Mouse (Mus musculus): ENCODE results near the gene Khk. TPM values are rescaled to one million over a fixed set of nuclear protein-coding genes. Genes with fewer than 3 reads are reported as not detected.

The Khk gene
- total and polyA plus RNA-seq, 3 experiments: 20.2 to 43.4 (median 29.8) TPM

DNA sequence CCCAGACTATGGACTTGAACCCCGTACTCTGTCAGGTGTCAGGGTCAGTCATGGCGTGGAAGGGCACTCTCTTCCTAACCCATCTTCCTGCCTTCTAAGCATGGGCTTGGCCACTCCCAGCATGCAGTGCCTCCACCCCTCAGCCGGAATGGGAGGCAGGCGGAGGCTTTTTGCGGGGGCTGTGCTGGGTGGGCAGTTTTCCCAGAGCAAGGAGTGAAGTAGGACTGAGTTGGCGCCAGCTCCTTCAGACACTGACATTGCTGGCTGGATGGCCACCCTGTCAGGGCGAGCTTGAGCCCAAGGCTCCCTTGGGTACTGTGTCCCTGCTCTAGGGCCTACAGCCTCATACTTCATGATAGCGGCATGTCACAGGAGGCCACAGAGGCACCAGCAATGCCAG, 47.2 kb downstream of the Khk start, which contains the start of gene Tcf23:
Gene Tcf23, plus strand, starts transcription at position 247 of the 400 bp plus-strand sequence.
- H3K4me1 ChIP-seq (ENCODE audit: insufficient read depth, low read depth, low read length): no peaks in the 10 kb centered on the region
- no peaks in the 10 kb centered on the region for H3K36me3 ChIP-seq (replicated peaks)
- no peaks in the 10 kb centered on the region for H3K9me3 ChIP-seq (replicated peaks)
- DNase-seq (ENCODE audit: low spot score) (no peak), ATAC-seq (ENCODE audit: extremely low read depth, insufficient number of reproducible peaks, low FRiP score, poor library complexity, severe bottlenecking) (no peak)
- peaks cover 58% of the 10 kb centered on the region for H3K27me3 ChIP-seq (ENCODE audit: insufficient read depth, low read length)
- no peak for TF ChIP-seq GATA1 (IDR thresholded peaks at IDR 0.05; ENCODE audit: borderline replicate concordance, low read length)
- TF ChIP-seq TAL1 (conservative IDR thresholded peaks at IDR 0.05; ENCODE audit: low read depth, low read length): no peak
- no peak for TF ChIP-seq POLR2AphosphoS5 (IDR thresholded peaks at IDR 0.05; ENCODE audit: insufficient replicate concordance, low read depth, low read length)
- no peak for TF ChIP-seq CTCF (IDR thresholded peaks at IDR 0.05; ENCODE audit: low read depth, low read length)
- TF ChIP-seq GATA2 (IDR thresholded peaks at IDR 0.05; ENCODE audit: borderline replicate concordance, low read depth, low read length): no peak
- no peak within 1 kb of the TSS for H3K4me3 ChIP-seq (ENCODE audit: low read depth, low read length)

DNA sequence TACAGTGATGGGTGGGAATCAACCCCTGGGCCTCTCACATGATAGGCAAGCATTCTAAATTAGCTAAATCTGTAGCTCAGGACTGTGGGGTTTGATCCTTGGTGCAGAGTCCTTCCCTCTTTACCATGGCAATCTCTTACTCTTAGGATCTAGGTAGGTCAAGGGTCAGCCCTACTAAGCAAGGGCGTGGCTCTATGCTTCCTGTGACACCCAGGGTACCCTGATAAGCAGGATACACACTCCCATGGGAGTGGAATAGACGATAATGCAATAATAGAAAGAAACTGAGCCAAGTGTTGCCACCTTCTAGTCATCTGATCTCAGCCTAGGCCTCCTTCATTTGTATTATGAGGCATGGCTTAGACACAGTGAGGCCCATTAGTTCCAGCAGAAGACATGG, 48.2 kb downstream of the Khk start:
- DNase-seq (ENCODE audit: low spot score) (no peak), ATAC-seq (ENCODE audit: extremely low read depth, insufficient number of reproducible peaks, low FRiP score, poor library complexity, severe bottlenecking) (no peak)
- no peaks in the 10 kb centered on the region for H3K36me3 ChIP-seq (replicated peaks)
- peaks cover 57% of the 10 kb centered on the region for H3K27me3 ChIP-seq (ENCODE audit: insufficient read depth, low read length)
- TF ChIP-seq GATA1 (IDR thresholded peaks at IDR 0.05; ENCODE audit: borderline replicate concordance, low read length) (no peak), GATA2 (IDR thresholded peaks at IDR 0.05; ENCODE audit: borderline replicate concordance, low read depth, low read length) (no peak), CTCF (IDR thresholded peaks at IDR 0.05; ENCODE audit: low read depth, low read length) (no peak), TAL1 (conservative IDR thresholded peaks at IDR 0.05; ENCODE audit: low read depth, low read length) (no peak), POLR2AphosphoS5 (IDR thresholded peaks at IDR 0.05; ENCODE audit: insufficient replicate concordance, low read depth, low read length) (no peak)
- H3K9me3 ChIP-seq (replicated peaks): no peaks in the 10 kb centered on the region
- H3K4me1 ChIP-seq (ENCODE audit: insufficient read depth, low read depth, low read length): no peaks in the 10 kb centered on the region
- no peak overlapping the region for H3K4me3 ChIP-seq (ENCODE audit: low read depth, low read length)

DNA sequence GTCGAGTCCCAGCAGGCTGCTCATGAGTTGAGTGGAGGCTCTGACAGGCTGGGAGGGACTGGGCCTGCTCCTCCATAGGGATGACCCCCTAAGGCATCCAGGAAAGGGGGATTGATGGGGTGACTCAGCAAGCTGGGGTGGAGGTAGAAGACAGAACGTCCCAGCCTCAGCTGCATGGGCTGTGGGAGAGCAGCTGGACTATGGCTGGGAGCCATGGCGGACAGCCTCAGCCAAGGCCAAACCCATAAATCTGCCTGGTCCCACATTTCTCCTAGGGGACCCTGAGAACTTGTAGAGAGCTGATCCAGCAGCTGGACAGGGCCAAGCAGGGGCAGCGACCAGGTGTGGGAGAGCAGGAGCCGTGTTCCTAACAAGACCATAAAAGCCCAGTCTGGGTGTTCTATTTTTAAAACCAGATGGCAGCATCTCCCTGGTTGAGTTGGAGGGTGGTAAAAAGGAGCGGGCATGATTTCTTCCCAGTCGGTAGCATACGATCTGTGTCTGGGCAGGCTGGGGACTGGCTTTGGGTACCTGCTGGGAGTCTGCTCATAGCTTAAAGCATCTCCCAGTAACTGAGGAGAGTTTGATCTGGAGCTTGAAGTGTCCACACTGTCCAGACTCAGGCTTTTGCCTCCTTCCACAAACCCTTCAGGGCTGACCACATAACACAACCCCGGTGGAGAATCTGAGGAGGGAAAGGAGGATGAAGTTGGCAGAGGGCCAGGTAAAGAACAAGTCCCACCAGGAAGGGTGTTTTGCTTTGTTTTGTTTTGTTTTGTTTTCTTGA, 53.8 kb downstream of the Khk start:
- peaks cover 35% of the 10 kb centered on the region for H3K27me3 ChIP-seq (ENCODE audit: insufficient read depth, low read length)
- no peaks in the 10 kb centered on the region for H3K9me3 ChIP-seq (replicated peaks)
- no peaks in the 10 kb centered on the region for H3K36me3 ChIP-seq (replicated peaks)
- H3K4me1 ChIP-seq (ENCODE audit: insufficient read depth, low read depth, low read length): no peaks in the 10 kb centered on the region
- H3K4me3 ChIP-seq (ENCODE audit: low read depth, low read length): no peak overlapping the region
- TF ChIP-seq GATA2 (IDR thresholded peaks at IDR 0.05; ENCODE audit: borderline replicate concordance, low read depth, low read length): no peak
- no peak for TF ChIP-seq GATA1 (IDR thresholded peaks at IDR 0.05; ENCODE audit: borderline replicate concordance, low read length)
- no peak for TF ChIP-seq CTCF (IDR thresholded peaks at IDR 0.05; ENCODE audit: low read depth, low read length)
- no peak for TF ChIP-seq TAL1 (conservative IDR thresholded peaks at IDR 0.05; ENCODE audit: low read depth, low read length)
- no peak for TF ChIP-seq POLR2AphosphoS5 (IDR thresholded peaks at IDR 0.05; ENCODE audit: insufficient replicate concordance, low read depth, low read length)
- ATAC-seq (ENCODE audit: extremely low read depth, insufficient number of reproducible peaks, low FRiP score, poor library complexity, severe bottlenecking): no peak
- DNase-seq (ENCODE audit: low spot score): no peak

Other genes starting within 250 kb of the Khk start
- gene Dpysl5, start 209.9 kb upstream of the Khk start, total RNA-seq (2014; fragmentation: Nextera tagmentation): not detected in 2 replicates
- gene Dpysl5, start 209.9 kb upstream of the Khk start, total RNA-seq (2017): under 0.01 and 0.49 TPM in 2 replicates
- gene Dpysl5, start 209.9 kb upstream of the Khk start, polyA plus RNA-seq (2012): not detected in 2 replicates
- not detected in 2 replicates for gene Mapre3, start 106.8 kb upstream of the Khk start, total RNA-seq (2014; fragmentation: Nextera tagmentation)
- 0.12 and 0.27 TPM in 2 replicates for gene Mapre3, start 106.8 kb upstream of the Khk start, total RNA-seq (2017)
- not detected in 2 replicates for gene Mapre3, start 106.8 kb upstream of the Khk start, polyA plus RNA-seq (2012)
- gene Tmem214, start 53.4 kb upstream of the Khk start, total RNA-seq (2014; fragmentation: Nextera tagmentation): 17.9 and 36.0 TPM in 2 replicates
- gene Tmem214, start 53.4 kb upstream of the Khk start, total RNA-seq (2017): 19.2 and 19.6 TPM in 2 replicates
- gene Tmem214, start 53.4 kb upstream of the Khk start, polyA plus RNA-seq (2012): 21.5 and 26.7 TPM in 2 replicates
- 31.2 and 48.5 TPM in 2 replicates for gene Agbl5, start 32.7 kb upstream of the Khk start, total RNA-seq (2014; fragmentation: Nextera tagmentation)
- 9.9 and 13.0 TPM in 2 replicates for gene Agbl5, start 32.7 kb upstream of the Khk start, total RNA-seq (2017)
- 65.8 and 85.9 TPM in 2 replicates for gene Agbl5, start 32.7 kb upstream of the Khk start, polyA plus RNA-seq (2012)
- gene Ost4, start 13.6 kb upstream of the Khk start, total RNA-seq (2014; fragmentation: Nextera tagmentation): 309 and 472 TPM in 2 replicates
- 346 and 348 TPM in 2 replicates for gene Ost4, start 13.6 kb upstream of the Khk start, total RNA-seq (2017)
- 70.6 and 80.1 TPM in 2 replicates for gene Ost4, start 13.6 kb upstream of the Khk start, polyA plus RNA-seq (2012)
- gene Emilin1, start 8.0 kb upstream of the Khk start, total RNA-seq (2014; fragmentation: Nextera tagmentation): 0.38 TPM in 1 of 2 replicates, not detected in the other
- gene Emilin1, start 8.0 kb upstream of the Khk start, total RNA-seq (2017): 1.0 and 2.6 TPM in 2 replicates
- 1.2 and 1.3 TPM in 2 replicates for gene Emilin1, start 8.0 kb upstream of the Khk start, polyA plus RNA-seq (2012)
- not detected in 2 replicates for gene Cgref1, start 24.2 kb downstream of the Khk start, total RNA-seq (2014; fragmentation: Nextera tagmentation)
- gene Cgref1, start 24.2 kb downstream of the Khk start, total RNA-seq (2017): 0.33 TPM in 1 of 2 replicates, not detected in the other
- gene Cgref1, start 24.2 kb downstream of the Khk start, polyA plus RNA-seq (2012): not detected in 2 replicates
- 50.3 and 82.7 TPM in 2 replicates for gene Preb, start 38.9 kb downstream of the Khk start, total RNA-seq (2014; fragmentation: Nextera tagmentation)
- gene Preb, start 38.9 kb downstream of the Khk start, total RNA-seq (2017): 35.4 and 42.5 TPM in 2 replicates
- 48.9 and 74.7 TPM in 2 replicates for gene Preb, start 38.9 kb downstream of the Khk start, polyA plus RNA-seq (2012)
- gene Tcf23, start 47.2 kb downstream of the Khk start, total RNA-seq (2014; fragmentation: Nextera tagmentation): not detected in 2 replicates
- 0.12 TPM in 1 of 2 replicates, not detected in the other for gene Tcf23, start 47.2 kb downstream of the Khk start, total RNA-seq (2017)
- not detected in 2 replicates for gene Tcf23, start 47.2 kb downstream of the Khk start, polyA plus RNA-seq (2012)
- gene Atraid, start 126.9 kb downstream of the Khk start, total RNA-seq (2014; fragmentation: Nextera tagmentation): 81.9 and 89.6 TPM in 2 replicates
- gene Atraid, start 126.9 kb downstream of the Khk start, total RNA-seq (2017): 50.0 and 54.0 TPM in 2 replicates
- 11.6 and 15.6 TPM in 2 replicates for gene Atraid, start 126.9 kb downstream of the Khk start, polyA plus RNA-seq (2012)
- 3.2 and 4.0 TPM in 2 replicates for gene Slc5a6, start 127.5 kb downstream of the Khk start, total RNA-seq (2014; fragmentation: Nextera tagmentation)
- 2.2 and 5.2 TPM in 2 replicates for gene Slc5a6, start 127.5 kb downstream of the Khk start, total RNA-seq (2017)
- gene Slc5a6, start 127.5 kb downstream of the Khk start, polyA plus RNA-seq (2012): 9.5 and 11.9 TPM in 2 replicates
- gene Cad, start 133.3 kb downstream of the Khk start, total RNA-seq (2014; fragmentation: Nextera tagmentation): 87.7 and 102 TPM in 2 replicates
- gene Cad, start 133.3 kb downstream of the Khk start, total RNA-seq (2017): 18.5 and 20.2 TPM in 2 replicates
- gene Cad, start 133.3 kb downstream of the Khk start, polyA plus RNA-seq (2012): 426 and 438 TPM in 2 replicates
- not detected in 2 replicates for gene Dnajc5g, start 184.9 kb downstream of the Khk start, total RNA-seq (2014; fragmentation: Nextera tagmentation)
- not detected in 2 replicates for gene Dnajc5g, start 184.9 kb downstream of the Khk start, total RNA-seq (2017)
- not detected in 2 replicates for gene Dnajc5g, start 184.9 kb downstream of the Khk start, polyA plus RNA-seq (2012)
- gene Slc30a3, start 186.8 kb downstream of the Khk start, total RNA-seq (2014; fragmentation: Nextera tagmentation): not detected in 2 replicates
- gene Slc30a3, start 186.8 kb downstream of the Khk start, total RNA-seq (2017): 0.05 TPM in 1 of 2 replicates, not detected in the other
- not detected in 2 replicates for gene Slc30a3, start 186.8 kb downstream of the Khk start, polyA plus RNA-seq (2012)
- not detected in 2 replicates for gene Trim54, start 195.3 kb downstream of the Khk start, total RNA-seq (2014; fragmentation: Nextera tagmentation)
- gene Trim54, start 195.3 kb downstream of the Khk start, total RNA-seq (2017): not detected in 2 replicates
- not detected in 2 replicates for gene Trim54, start 195.3 kb downstream of the Khk start, polyA plus RNA-seq (2012)
- not detected in 2 replicates for gene Ucn, start 217.4 kb downstream of the Khk start, total RNA-seq (2014; fragmentation: Nextera tagmentation)
- gene Ucn, start 217.4 kb downstream of the Khk start, total RNA-seq (2017): not detected in 2 replicates
- not detected in 2 replicates for gene Ucn, start 217.4 kb downstream of the Khk start, polyA plus RNA-seq (2012)
- gene Mpv17, start 232.8 kb downstream of the Khk start, total RNA-seq (2014; fragmentation: Nextera tagmentation): 56.6 and 78.2 TPM in 2 replicates
- 69.8 and 70.3 TPM in 2 replicates for gene Mpv17, start 232.8 kb downstream of the Khk start, total RNA-seq (2017)
- 27.7 and 31.2 TPM in 2 replicates for gene Mpv17, start 232.8 kb downstream of the Khk start, polyA plus RNA-seq (2012)